Mouse (Mus musculus) forebrain, embryonic 12.5 days (tissue): ENCODE data around the gene M6pr. TPM values are rescaled to one million over a fixed set of nuclear protein-coding genes. Genes with fewer than 3 reads are reported as not detected.

Source experiments
- ATAC-seq: fragments of 200-750 bp; cut with Nextera tagmentation; 2 replicates; pipeline ENCODE4 v1.8.0; 2017; ENCODE audit warnings: moderate TSS enrichment; ENCODE audit not compliant: low FRiP score
- H3K27ac ChIP-seq: fragments of 300-500 bp; sonication (generic); 2 replicates; pipeline ENCODE4 v1.5.1; 2016; ENCODE audit warnings: mild to moderate bottlenecking
- H3K27me3 ChIP-seq: fragments of 300-500 bp; sonication (generic); 2 replicates; pipeline ENCODE4 v1.6.1; 2016; ENCODE audit warnings: mild to moderate bottlenecking
- H3K36me3 ChIP-seq: fragments of 300-500 bp; sonication (generic); replicated peaks from 2 replicates; pipeline ENCODE4 v1.6.1; 2016; ENCODE audit warnings: mild to moderate bottlenecking
- H3K4me1 ChIP-seq: fragments of 300-500 bp; sonication (generic); 2 replicates; pipeline ENCODE4 v1.6.1; 2016
- H3K4me2 ChIP-seq: fragments of 300-500 bp; sonication (generic); 2 replicates; pipeline ENCODE4 v1.6.1; 2016; ENCODE audit warnings: mild to moderate bottlenecking, moderate library complexity
- H3K4me3 ChIP-seq: fragments of 300-500 bp; sonication (generic); replicated peaks from 2 replicates; pipeline ENCODE4 v1.5.1; 2016; ENCODE audit warnings: mild to moderate bottlenecking
- H3K9ac ChIP-seq: fragments of 300-500 bp; sonication (generic); 2 replicates; pipeline ENCODE4 v1.6.1; 2016; ENCODE audit warnings: mild to moderate bottlenecking
- H3K9me3 ChIP-seq: fragments of 300-500 bp; sonication (generic); 2 replicates; pipeline ENCODE4 v1.6.1; 2016
- WGBS: fragments of 180-500 bp; shearing (Covaris S2); methylation state at CpG from one replicate; pipeline ENCODE4 v1.1.7; 2016; 5-methylcytosine and 5-hydroxymethylcytosine counted together
- polyA plus RNA-seq: library from polyadenylated mRNA; unstranded; fragments of >200 nt; fragmentation: Nextera tagmentation; extraction: Ambion mirVana; gene quantifications from 2 replicates; pipeline ENCODE4 v1.2.1, GENCODE M21; 2016

M6pr gene
- polyA plus RNA-seq, 1 experiment from 2014 or later, result 68.7 TPM

DNA sequence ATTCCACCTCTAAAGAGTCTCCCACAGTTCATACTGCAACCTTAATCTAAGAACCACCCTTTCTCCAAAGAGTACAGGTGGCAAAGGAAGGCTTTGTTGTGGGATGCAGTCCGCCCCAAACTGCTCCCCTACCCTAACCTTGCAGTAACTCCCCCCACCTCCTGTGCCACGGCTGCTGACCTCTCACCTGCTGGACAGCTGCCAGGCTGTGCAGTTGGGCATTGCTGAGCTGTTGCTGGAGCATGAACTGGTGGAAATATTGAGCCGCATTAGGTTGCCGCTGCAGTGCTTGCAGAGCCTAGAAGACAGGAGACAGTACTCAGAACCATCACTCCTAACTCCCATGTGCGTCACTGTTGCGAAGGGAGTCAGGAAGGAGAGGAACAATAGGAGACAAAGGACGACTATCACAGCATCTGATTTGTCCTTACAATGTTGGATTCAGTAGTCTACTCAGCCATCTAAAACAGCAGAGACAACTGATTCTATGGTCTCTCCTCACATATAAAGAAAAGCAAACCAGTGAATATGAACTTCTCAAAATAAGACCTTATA is 26.3 kb downstream of the M6pr start:
- ATAC-seq, result no peak
- WGBS, result 86% methylated on average over 7 of the region's 7 CpGs
- peaks cover 47% of the 10 kb centered on the region for H3K36me3 ChIP-seq

DNA sequence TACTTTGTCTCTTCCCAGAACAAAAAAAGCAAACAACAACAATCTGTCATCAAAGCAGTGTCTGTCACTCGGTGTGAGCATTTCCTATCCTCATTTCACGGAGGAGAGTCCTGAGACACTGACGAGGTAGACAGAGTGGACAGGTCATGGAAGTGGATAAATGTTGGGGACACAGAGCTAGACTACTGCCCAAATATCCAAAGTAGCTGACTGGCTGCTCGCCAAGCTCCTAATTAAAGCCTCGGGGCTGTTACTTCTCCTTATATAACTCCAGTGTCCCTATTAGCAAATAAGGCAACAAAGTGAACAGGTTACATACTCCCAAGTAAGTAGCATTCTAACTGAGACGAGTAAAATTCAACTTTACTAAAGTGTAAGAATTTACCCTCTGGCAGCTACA is 29.0 kb downstream of the M6pr start:
- Histone ChIP-seq H3K9me3 (no peaks in the 10 kb centered on the region), H3K36me3 (peaks cover 30% of the 10 kb centered on the region), H3K27me3 (no peaks in the 10 kb centered on the region), H3K4me2 (no peak overlapping the region), H3K9ac (no peak overlapping the region), H3K4me1 (peaks cover 25% of the 10 kb centered on the region), H3K27ac (no peak overlapping the region), H3K4me3 (no peak overlapping the region)
- WGBS, result 47% methylated on average over 6 of the region's 6 CpGs
- ATAC-seq, result no peak

More for the DNA sequence above, 26.3 kb downstream of the M6pr start:
- H3K27ac ChIP-seq, result no peak overlapping the region
- no peaks in the 10 kb centered on the region for H3K9me3 ChIP-seq
- H3K9ac ChIP-seq, result no peak overlapping the region
- H3K4me2 ChIP-seq, result no peak overlapping the region
- H3K4me3 ChIP-seq, result no peak overlapping the region
- H3K27me3 ChIP-seq, result no peaks in the 10 kb centered on the region
- peaks cover 18% of the 10 kb centered on the region for H3K4me1 ChIP-seq

DNA sequence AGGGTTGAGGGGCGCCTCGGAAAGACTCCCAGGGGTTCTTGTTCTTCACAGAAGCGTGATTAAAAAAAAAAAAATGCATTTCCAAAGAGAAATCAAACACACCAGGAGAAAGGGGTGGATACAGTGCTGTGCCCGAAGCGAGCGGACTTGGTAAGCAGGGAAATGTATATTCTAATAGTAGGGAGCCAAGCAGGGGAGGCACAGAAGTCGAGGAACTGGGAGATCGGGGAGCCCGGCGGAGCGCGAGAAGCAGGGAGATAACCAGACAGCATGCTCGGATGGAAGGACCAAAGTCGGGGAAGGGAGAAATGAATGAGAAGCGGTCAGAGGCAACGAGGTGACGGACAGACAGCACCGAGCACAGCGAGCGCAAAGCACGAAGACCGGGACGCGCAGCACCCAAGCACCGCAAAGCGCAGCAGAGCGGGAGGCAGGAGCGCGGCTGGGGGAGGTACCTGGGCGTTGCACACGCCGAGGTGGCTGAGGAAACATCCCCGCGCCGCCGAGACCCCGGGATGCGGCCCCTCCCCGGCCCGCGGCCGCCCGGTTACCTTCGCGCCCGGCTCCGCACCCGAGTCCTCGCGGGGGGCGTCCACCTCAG is 30.6 kb downstream of the M6pr start:
- under 1% methylated on average over 30 of the region's 51 CpGs for WGBS
- Histone ChIP-seq H3K9me3 (no peaks in the 10 kb centered on the region), H3K9ac (peak overlapping the region; percentile 89), H3K27ac (peak overlapping the region; percentile 98), H3K4me2 (peak overlapping the region; percentile 66), H3K36me3 (peaks cover 14% of the 10 kb centered on the region), H3K4me3 (peak overlapping the region; percentile 83), H3K4me1 (peaks cover 25% of the 10 kb centered on the region), H3K27me3 (no peaks in the 10 kb centered on the region)
- peak; percentile 79 for ATAC-seq

DNA sequence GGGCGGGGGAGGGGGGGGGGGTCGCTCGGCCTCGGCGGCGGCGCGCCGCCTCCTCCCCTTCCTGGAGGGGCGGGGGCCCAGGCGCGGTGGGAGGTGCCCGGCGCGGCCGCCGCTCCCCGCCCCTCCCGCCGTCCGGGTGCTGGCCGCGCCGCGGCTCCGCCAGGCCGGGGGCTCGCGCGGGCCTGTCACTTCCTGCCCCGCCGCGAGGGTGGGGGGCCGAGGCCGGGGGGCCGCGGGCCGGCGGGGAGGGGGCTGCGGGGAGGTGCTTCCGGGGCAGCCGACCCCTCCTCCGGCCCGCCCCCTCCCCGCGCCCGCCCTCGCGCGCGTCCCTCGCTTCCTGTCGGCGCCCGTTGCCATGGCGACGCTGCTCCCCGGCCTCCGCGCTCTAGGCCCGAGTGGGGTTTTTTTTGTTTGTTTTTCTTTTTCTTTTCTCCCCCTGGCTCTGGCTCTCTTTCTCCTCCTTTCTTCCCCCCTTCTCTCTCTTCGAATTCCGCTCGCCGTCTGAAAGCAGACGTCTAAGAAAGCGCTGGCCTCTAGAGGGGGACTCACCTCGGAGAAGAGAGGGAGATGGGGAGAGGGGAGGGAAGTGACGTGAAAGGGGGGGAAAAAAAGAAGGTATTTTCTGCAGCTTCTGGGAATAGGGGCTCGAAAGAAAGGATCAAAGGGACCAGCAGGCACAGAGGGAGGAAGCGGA is 31.3 kb downstream of the M6pr start:
- ATAC-seq, result peak; percentile 90
- Histone ChIP-seq H3K27me3 (no peaks in the 10 kb centered on the region), H3K4me1 (peaks cover 27% of the 10 kb centered on the region), H3K27ac (peak overlapping the region; percentile 98), H3K4me2 (peak overlapping the region; percentile 66), H3K36me3 (peaks cover 8% of the 10 kb centered on the region), H3K4me3 (peak overlapping the region; percentile 83), H3K9ac (peak overlapping the region; percentile 89), H3K9me3 (no peaks in the 10 kb centered on the region)
- under 1% methylated on average over 20 of the region's 71 CpGs for WGBS

DNA sequence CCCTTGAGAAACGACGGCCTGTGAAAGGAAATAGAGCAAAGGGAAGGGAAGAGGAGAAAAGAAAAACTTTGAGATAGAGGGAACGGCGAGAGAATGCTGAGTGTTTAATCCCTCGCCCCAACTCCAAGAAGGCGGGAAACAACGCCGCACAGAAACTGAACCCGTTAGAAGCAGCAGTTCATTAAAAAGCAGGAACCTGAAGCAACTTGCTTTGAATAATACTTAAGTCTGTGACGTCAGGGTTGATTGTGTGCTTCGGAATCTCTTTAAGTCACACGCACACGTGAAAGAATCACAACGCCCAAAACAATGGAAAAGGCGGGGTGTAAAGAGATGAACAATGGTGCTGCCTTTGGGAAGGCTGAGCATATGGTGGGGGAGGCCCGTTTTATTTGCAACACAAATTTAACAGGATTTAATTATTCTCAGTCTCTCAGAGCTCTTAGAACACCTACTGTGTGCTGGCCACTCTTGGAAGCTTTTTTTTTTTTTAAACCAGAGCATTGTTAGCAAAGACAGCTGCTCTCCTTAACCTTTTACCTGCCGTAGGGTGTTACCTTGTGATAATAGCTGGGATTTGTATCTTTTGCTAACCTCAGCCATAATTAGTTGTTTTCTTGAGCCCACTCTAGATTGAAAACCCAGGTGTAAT is 32.0 kb downstream of the M6pr start, which contains the start of gene Phc1:
Gene Phc1, minus strand, starts transcription at position 213 of the 652 bp plus-strand sequence.
- H3K4me2 ChIP-seq, result peak within 1 kb of the TSS; percentile 66

DNA sequence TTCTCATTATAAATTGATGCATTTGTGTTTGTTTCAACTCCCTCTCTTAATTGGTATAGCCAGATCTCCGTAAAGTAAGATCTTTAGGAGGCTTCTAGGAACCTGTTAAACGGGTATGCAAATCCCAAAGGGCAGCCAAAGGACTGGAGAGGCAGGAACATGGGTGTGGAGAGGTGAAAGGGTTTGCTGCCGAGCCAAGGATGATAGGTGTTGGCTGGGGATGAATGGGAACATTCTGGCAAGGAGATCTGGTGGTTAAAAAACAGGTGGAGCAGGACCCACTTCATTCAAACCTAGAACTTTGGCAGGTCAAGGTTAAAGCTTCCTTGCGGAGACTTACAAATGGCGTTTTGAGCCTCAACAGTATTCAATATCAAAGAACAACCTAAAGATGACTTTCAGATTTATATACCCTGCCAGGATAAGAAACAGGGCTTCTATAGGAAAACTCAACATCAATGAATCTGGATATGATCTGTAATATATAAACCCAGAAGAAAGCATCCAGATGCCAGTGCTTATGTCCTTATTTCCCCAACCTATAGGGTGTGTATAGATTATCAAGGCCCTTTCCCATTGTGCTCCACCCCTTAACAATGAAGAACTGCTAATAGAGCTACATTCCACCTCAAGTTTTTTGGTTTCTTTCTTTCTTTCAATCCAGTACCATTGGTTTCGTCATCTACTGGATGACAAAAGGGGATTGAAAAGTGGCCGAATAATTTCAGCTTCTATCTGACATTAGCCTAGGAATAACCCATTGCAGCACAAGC is 32.7 kb downstream of the M6pr start:
- peak overlapping the region; percentile 66 for H3K4me2 ChIP-seq
- peak overlapping the region; percentile 89; the same call in 1 of the 2 replicates for H3K9ac ChIP-seq

More for the DNA sequence above, 32.0 kb downstream of the M6pr start, which contains the start of gene Phc1:
- peak within 1 kb of the TSS; percentile 98 for H3K27ac ChIP-seq
- WGBS, result under 1% methylated on average over 17 of the region's 17 CpGs
- peaks cover 30% of the 10 kb centered on the region for H3K4me1 ChIP-seq
- peak; percentile 53 for ATAC-seq
- H3K27me3 ChIP-seq, result no peaks in the 10 kb centered on the region
- peaks cover 5% of the 10 kb centered on the region; the same call in 1 of the 2 replicates for H3K36me3 ChIP-seq
- peak within 1 kb of the TSS; percentile 83 for H3K4me3 ChIP-seq
- no peaks in the 10 kb centered on the region for H3K9me3 ChIP-seq
- peak within 1 kb of the TSS; percentile 89 for H3K9ac ChIP-seq

DNA sequence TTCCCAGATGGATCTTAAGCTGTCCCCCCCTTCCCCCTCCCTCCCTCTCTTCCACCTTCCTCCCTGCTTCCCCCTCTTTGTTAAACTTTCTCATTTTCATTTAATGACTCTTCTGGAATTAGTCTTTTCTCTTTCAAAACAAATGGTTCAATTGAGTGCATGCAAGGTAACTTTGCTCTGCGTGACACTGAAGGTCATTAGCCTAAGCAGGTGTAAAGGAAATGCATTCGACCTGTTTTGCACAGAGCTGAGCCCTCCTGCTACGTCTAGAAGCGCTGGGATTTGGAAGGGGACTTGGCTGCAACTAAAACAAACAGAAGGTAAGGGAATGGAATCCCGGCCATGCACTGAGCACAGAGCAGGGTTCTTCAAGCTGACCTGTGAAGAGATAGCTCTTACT is 33.6 kb downstream of the M6pr start:
- Histone ChIP-seq H3K9me3 (no peaks in the 10 kb centered on the region), H3K9ac (no peak overlapping the region), H3K4me3 (no peak overlapping the region), H3K36me3 (no peaks in the 10 kb centered on the region), H3K27me3 (no peaks in the 10 kb centered on the region), H3K4me1 (peaks cover 28% of the 10 kb centered on the region), H3K27ac (no peak overlapping the region), H3K4me2 (no peak overlapping the region)
- WGBS, result 17% methylated on average over 5 of the region's 5 CpGs
- no peak for ATAC-seq

More for the DNA sequence above, 32.7 kb downstream of the M6pr start:
- H3K4me1 ChIP-seq, result peaks cover 30% of the 10 kb centered on the region
- no peaks in the 10 kb centered on the region for H3K9me3 ChIP-seq
- no peak for ATAC-seq
- H3K27me3 ChIP-seq, result no peaks in the 10 kb centered on the region
- 36% methylated on average over 7 of the region's 7 CpGs for WGBS
- H3K36me3 ChIP-seq, result peaks cover 2% of the 10 kb centered on the region; the same call in 1 of the 2 replicates
- peak overlapping the region; percentile 98 for H3K27ac ChIP-seq
- peak overlapping the region; percentile 83; the same call in 1 of the 2 replicates for H3K4me3 ChIP-seq

DNA sequence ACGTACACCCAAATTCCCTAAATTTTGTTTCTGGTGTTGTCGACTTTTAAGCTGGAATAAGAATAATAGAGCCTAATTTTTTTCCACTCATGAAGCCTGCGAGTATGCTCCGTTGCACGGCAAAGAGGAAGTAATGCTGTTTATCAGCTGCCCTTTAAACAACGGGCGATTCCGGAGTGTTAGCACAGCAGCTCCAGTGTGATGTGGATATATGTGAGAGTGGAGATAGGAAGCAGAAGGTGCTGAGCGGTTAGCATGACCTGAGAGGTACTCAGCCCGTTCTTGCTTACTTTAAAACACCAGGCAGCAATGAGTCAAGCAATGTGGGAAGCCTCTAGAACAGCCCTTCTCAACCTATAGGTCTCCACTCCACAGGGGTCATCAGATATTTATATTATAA is 35.2 kb downstream of the M6pr start:
- 66% methylated on average over 10 of the region's 10 CpGs for WGBS
- Histone ChIP-seq H3K27ac (no peak overlapping the region), H3K9me3 (no peaks in the 10 kb centered on the region), H3K9ac (no peak overlapping the region), H3K4me1 (peaks cover 14% of the 10 kb centered on the region), H3K27me3 (no peaks in the 10 kb centered on the region), H3K4me3 (no peak overlapping the region), H3K4me2 (no peak overlapping the region), H3K36me3 (no peaks in the 10 kb centered on the region)
- no peak for ATAC-seq

DNA sequence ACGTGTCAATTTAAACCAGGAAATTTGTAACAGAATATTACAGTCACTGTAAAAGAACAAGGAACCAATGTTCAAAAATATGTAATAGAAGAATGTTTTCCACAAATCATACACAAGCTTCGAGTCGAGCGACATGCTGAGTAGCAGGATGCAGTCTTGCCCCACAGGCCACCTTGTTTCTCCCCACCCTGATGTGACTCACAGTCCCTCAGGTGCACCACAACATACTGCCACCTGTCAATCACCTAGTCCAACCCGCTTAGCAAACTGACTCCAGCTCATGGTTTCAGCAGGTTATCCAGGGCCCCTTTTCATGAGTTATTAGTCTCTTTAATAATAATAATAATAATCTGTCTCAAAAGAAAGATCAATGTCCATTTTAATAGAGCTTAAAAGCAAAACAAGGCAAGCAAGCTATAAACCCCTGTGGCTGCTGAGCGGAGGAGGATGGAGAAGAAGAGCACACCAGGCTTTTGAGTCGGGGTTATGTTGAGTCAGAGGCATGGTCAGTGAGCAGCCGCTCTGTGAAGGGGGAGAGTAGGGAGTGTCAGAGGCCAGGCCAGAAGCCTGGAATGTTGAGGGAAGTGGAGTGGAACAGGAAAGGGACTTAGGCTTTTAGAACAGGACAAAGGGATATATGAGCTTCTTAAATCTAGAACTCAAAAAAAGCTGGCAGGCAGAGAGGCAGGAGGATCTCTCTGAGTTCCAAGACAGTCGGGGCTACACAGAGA is 36.0 kb downstream of the M6pr start:
- WGBS, result 52% methylated on average over 9 of the region's 9 CpGs
- Histone ChIP-seq H3K4me3 (no peak overlapping the region), H3K36me3 (no peaks in the 10 kb centered on the region), H3K4me1 (peaks cover 12% of the 10 kb centered on the region), H3K27me3 (no peaks in the 10 kb centered on the region), H3K9ac (no peak overlapping the region), H3K4me2 (no peak overlapping the region), H3K27ac (no peak overlapping the region), H3K9me3 (no peaks in the 10 kb centered on the region)
- no peak for ATAC-seq

DNA sequence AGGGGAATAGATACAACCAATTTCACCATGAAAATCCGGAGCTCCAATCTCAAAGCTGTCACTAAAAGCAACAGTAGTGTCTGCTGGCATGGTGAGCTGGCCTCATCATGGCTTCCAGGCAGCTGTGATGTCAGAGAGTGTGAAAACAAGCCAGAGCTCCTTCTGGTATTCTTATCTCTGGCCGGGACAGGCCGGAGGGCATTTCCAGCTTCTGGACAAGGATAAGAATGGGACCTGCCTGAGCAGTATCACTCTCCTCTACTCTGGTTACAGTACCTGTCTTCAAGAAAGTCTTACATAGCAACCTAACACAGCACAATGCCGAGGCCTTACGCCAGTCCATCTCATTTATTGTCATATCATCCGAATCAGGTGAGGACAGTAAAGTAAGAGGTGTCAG is 37.2 kb downstream of the M6pr start:
- H3K27ac ChIP-seq, result no peak overlapping the region
- no peak overlapping the region for H3K9ac ChIP-seq
- 89% methylated on average over 6 of the region's 6 CpGs for WGBS
- H3K9me3 ChIP-seq, result no peaks in the 10 kb centered on the region
- peaks cover 9% of the 10 kb centered on the region for H3K4me1 ChIP-seq
- no peaks in the 10 kb centered on the region for H3K27me3 ChIP-seq
- no peak overlapping the region for H3K4me3 ChIP-seq
- no peaks in the 10 kb centered on the region for H3K36me3 ChIP-seq
- ATAC-seq, result no peak
- H3K4me2 ChIP-seq, result no peak overlapping the region

DNA sequence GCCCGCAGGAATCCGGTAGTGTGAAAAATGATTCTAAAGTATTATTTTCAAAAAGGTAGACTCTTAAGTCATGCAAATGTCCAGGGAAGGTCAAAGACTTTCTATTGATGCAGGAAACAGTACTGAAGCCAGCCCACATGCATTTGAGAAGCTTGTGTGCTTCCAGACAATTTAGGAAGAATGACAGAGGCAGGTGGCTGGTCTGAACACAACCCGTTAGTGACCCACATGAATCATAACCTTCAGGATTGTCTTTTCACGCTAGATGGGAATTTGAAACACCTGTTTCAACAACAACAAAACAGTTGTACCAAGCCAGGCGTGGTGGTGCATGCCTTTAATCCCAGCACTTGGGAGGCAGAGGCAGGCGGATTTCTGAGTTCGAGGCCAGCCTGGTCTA is 37.9 kb downstream of the M6pr start:
- Histone ChIP-seq H3K9me3 (no peaks in the 10 kb centered on the region), H3K27ac (no peak overlapping the region), H3K27me3 (no peaks in the 10 kb centered on the region), H3K36me3 (no peaks in the 10 kb centered on the region), H3K9ac (no peak overlapping the region), H3K4me1 (peaks cover 5% of the 10 kb centered on the region; the same call in 1 of the 2 replicates), H3K4me2 (no peak overlapping the region), H3K4me3 (no peak overlapping the region)
- no peak for ATAC-seq
- 77% methylated on average over 7 of the region's 7 CpGs for WGBS
